Mouse (Mus musculus) lung, adult 2 months (tissue): Measurements from ENCODE around the gene Tmprss11b. TPM values are rescaled to one million over a fixed set of nuclear protein-coding genes. Genes with fewer than 3 reads are reported as not detected.
"Not testable (repeated sequence)": the region's sequence is repeated elsewhere in the genome, so short reads cannot be mapped to it uniquely, and the experiment has no call there.

Experiments used
- DNase-seq: peaks from one replicate; pipeline ENCODE4 v3.0.0; 2022
- H3K4me1 ChIP-seq: fragments of 200-500 bp; 2 replicates; pipeline ENCODE4 v1.6.1; 2011; ENCODE audit warnings: low read length; ENCODE audit not compliant: control insufficient read depth, insufficient read depth
- H3K4me3 ChIP-seq: fragments of 200-500 bp; replicated peaks from 2 replicates; pipeline ENCODE3; 2011; ENCODE audit warnings: low read depth, mild to moderate bottlenecking, control low read depth, low read length; ENCODE audit errors: extremely low read depth
- CTCF ChIP-seq: fragments of 200-500 bp; IDR thresholded peaks from 2 replicates; pipeline ENCODE4 v1.5.1; 2011; ENCODE audit warnings: mild to moderate bottlenecking, low read length, control low read depth; ENCODE audit not compliant: insufficient read depth
- POLR2A ChIP-seq: fragments of 200-500 bp; IDR thresholded peaks from 2 replicates; pipeline ENCODE4 v1.6.1; 2011; ENCODE audit warnings: low read depth, mild to moderate bottlenecking, control low read depth, low read length, borderline replicate concordance; ENCODE audit errors: extremely low read depth
- WGBS: fragments of 180-500 bp; shearing (Covaris S2); methylation state at CpG from one replicate; pipeline ENCODE4 v1.1.7; 2018; 5-methylcytosine and 5-hydroxymethylcytosine counted together
- polyA plus RNA-seq: library from polyadenylated mRNA; depleted of rRNA; stranded (reverse); fragments of >200 nt; gene quantifications from 2 replicates; pipeline ENCODE4 v1.2.3, GENCODE M21; 2012; rRNA removed

The Tmprss11b gene
- polyA plus RNA-seq, result 0.40 TPM in 1 of 2 replicates, not detected in the other

DNA sequence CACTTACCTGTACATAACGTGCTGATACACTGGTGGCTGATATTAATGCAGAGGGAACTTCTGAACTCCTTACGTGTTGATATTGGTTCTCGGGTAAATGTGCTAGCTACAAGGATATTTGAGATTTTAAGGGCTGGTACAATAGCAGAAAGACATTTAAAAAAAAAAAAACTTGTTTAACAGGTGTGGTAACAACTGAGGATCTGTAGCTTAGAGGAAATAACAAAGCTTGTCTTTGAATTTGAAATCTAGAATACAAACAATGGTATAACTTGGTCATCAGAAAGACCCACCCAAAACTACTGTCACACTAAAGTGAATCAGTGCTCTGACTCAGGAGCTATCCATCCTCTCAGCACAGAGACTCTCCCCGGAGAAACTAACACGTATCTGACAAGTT lies at the start of gene Tmprss11b:
Gene Tmprss11b (minus strand): TSS at position 101 of the 400 bp plus-strand sequence.
- WGBS, result 58% methylated on average over 5 of the region's 5 CpGs
- Histone ChIP-seq H3K4me1 (no peaks in the 10 kb centered on the region), H3K4me3 (no peak within 1 kb of the TSS)
- TF ChIP-seq CTCF, result no peak
- no peak for TF ChIP-seq POLR2A
- no peak for DNase-seq

DNA sequence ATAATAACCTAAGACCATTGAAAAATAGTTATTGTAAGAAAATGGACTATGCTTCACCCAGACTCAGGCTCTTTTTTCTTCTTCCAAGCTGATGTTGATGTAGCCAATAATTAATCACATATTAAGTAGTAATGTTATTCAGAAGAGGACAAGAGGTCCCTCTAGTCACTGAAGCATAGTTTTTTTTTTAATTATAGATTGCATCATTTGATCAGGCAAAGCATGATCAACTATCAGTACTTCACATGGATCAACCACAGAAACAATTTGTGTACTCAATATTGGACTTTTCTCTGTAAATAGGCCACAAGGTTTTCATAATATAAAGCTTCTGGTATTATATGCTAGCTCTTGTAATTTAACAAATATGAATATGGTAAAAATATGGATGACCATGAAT lies 48.9 kb upstream of the Tmprss11b start:
- no peak for TF ChIP-seq CTCF
- no peak for TF ChIP-seq POLR2A
- Histone ChIP-seq H3K4me1 (no peaks in the 10 kb centered on the region), H3K4me3 (no peak overlapping the region)
- DNase-seq, result no peak

DNA sequence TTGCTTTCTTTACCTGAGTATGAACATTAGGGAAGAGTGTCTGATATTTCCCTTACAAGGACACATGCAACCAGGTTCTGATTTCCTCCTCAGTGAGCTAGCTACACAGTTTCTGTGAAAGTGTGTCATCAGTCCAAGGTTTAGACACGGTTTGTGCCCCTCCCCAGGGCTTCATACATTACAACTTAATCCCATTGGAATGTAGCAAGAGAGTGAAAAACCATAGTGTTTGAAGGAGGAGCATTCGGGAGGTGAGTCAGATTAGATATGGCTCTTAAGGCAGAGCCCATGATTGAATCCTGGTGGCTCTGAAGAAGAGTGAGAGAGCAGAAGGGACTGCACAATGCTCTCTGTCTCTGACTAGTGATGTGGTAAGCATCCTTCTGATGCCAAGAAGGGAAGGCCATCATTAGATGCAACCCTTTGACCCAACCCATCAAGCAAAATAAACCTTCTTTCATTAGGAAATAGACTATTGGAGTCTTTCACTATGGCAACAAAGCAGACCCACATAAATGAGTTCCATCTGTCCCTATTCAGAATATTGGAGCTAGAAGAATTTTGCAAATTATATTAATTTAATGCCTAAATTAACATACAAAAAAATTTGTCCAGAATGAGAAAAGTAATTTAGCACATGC lies 46.8 kb upstream of the Tmprss11b start:
- 55% methylated on average over 2 of the region's 2 CpGs for WGBS
- H3K4me3 ChIP-seq, result no peak overlapping the region
- H3K4me1 ChIP-seq, result no peaks in the 10 kb centered on the region
- no peak for TF ChIP-seq POLR2A
- TF ChIP-seq CTCF, result no peak
- no peak for DNase-seq

DNA sequence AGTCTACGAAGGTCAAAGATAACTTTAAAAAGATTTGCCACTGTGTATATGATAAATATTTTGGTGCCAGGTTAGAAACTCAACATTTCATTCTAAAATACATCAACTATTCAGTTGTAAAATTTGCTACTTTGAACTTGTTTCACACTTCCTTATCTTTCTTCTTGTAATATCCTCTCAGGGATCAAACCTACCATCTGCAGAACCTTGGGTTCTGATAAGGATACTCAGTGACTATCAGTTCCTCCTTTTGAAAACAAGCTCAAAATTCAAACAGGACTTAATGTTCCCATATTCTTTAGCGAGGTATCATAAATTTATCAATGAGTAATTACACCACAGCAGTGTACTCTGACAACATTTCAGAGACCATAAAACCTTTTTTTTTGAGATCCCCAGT lies 38.8 kb upstream of the Tmprss11b start:
- WGBS, result 62% methylated on average over 2 of the region's 2 CpGs
- TF ChIP-seq CTCF (no peak), POLR2A (no peak)
- no peak overlapping the region for H3K4me3 ChIP-seq
- DNase-seq, result no peak
- H3K4me1 ChIP-seq, result no peaks in the 10 kb centered on the region

DNA sequence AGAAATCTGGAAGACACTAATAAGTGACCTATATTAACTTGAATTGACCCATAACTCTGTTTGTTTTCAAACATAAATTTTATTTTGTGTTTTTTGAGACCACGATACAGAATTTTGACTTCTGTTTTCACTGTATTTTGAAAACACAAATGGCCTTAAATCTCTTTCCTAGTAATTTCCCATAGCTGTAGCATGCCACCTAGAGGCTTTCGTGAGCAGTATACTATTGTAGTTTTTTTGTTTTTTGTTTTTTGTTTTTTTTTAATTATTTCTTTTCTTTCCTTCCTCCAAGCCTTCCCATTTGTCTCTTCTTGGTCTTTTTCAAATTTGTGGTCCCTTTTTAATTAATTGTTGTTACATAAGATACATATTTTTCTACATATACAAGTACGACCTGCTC lies 28.8 kb upstream of the Tmprss11b start:
- no peak for DNase-seq
- no peak overlapping the region for H3K4me3 ChIP-seq
- WGBS, result 74% methylated on average over 3 of the region's 3 CpGs
- TF ChIP-seq POLR2A (no peak), CTCF (no peak)
- H3K4me1 ChIP-seq, result no peaks in the 10 kb centered on the region

DNA sequence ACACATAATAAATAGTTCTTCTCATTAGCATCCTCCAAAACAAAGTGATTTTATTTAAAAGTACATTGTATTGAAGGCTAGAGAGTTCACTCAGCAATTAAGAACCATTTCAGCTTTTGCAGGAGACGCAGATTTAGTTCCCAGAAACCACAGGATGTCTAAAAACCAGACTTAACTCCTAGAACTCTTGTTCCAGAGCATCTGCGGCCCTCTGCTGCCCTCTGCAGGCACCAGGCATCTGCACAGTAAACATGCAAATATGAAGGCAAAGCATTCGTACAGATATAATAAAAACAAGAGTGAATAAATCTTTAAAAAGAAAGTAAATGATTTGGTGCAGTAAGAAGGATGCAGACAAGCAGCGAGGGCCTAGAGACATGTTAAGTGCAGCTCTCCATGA lies 8.5 kb upstream of the Tmprss11b start:
- peak; percentile 6 for DNase-seq
- TF ChIP-seq CTCF, result peak; percentile 41; the same call in 1 of the 2 replicates
- TF ChIP-seq POLR2A, result no peak
- WGBS, result 49% methylated on average over 4 of the region's 4 CpGs
- H3K4me3 ChIP-seq, result no peak overlapping the region
- no peaks in the 10 kb centered on the region for H3K4me1 ChIP-seq

DNA sequence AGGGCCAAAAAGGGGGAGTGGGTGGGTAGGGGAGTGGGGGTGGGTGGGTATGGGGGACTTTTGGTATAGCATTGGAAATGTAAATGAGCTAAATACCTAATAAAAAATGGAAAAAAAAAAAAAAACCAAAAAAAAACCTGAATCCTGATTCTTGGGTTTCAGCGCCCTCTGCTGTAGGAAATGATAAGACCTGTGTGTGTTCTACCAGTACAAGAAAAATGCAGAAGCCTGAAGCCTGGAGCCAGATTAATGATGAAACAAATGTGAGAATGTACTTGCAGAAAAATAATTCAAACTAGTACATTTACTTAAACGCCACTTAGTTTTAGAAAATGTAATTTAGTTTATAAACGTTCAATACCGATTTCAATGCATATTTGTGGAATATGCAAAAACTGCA lies 27.0 kb downstream of the Tmprss11b start:
- not testable (repeated sequence) for DNase-seq, H3K4me3 ChIP-seq, H3K4me1 ChIP-seq
- 29% methylated on average over 4 of the region's 4 CpGs for WGBS

DNA sequence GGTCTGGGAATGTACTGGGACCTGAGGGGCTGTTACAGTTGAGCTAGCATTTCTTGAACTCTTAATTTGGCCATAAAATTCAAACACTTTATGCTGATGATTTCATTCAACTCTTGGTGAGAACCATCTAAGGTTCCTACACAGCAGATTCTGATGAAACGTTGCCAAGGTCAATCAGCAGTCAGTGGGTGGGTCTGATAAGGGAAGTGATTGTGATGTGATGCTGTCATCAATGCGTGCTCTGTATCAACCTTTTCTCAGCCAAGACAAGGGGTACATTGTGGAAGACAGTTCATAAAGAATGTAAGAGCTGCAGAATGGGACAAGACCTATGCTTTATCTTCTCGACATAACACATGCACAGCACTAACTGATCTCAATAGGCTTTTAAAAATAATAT lies 35.4 kb downstream of the Tmprss11b start:
- DNase-seq, result no peak
- Histone ChIP-seq H3K4me1 (no peaks in the 10 kb centered on the region), H3K4me3 (no peak overlapping the region)
- no peak for TF ChIP-seq POLR2A
- no peak for TF ChIP-seq CTCF
- 32% methylated on average over 3 of the region's 3 CpGs for WGBS

DNA sequence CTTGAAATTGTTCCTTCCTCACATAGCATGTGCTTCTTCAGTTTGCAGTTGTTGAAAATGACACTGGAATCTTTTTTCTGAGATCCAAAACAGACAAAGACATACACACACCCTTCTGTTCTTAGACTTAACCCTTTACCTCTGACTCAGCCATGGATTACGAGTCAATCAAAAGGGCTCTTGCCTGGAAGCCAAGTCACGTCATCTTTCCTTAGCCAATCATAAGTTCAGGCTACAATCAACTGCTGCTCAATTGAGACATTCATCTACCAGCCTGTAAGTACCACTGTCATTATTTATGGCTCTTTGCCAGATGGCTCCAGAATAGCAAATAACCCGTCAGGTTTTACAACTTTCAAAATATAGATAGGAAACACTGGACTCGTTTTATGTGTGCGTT lies 43.8 kb downstream of the Tmprss11b start, which contains the start of gene Tmprss11f:
Gene Tmprss11f (minus strand): TSS at position 101 of the 400 bp plus-strand sequence.
- no peaks in the 10 kb centered on the region for H3K4me1 ChIP-seq
- no peak for TF ChIP-seq CTCF
- no peak for TF ChIP-seq POLR2A
- no peak within 1 kb of the TSS for H3K4me3 ChIP-seq
- no peak for DNase-seq
- 59% methylated on average over 5 of the region's 5 CpGs for WGBS

DNA sequence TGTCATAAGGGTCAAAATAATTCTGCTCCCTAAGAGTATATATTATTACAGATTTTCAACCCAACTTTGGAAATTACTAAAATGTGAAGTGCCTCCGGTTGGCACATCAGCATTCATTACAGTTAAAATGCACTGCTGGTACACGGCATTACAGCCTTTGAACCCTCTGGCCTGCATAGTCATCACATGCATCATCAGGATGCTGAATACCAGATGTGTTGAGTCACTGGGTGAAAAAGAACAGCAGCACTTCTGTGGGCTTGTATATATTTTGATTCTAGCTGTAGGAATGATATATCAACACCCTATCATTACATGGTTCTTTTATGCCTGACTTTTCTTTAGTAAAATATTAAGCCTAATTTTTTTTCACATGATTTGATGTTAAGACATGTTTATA lies 45.5 kb downstream of the Tmprss11b start:
- Histone ChIP-seq H3K4me3 (no peak overlapping the region), H3K4me1 (no peaks in the 10 kb centered on the region)
- 64% methylated on average over 2 of the region's 2 CpGs for whole genome bisulfite sequencing
- no peak for DNase-seq
- no peak for TF ChIP-seq POLR2A
- no peak for TF ChIP-seq CTCF
